Mouse (Mus musculus) spleen, adult 18-20 months (tissue): ENCODE results near the gene Smr2.
"Not testable (repeated sequence)": the region's sequence is repeated elsewhere in the genome, so short reads cannot be mapped to it uniquely, and the experiment has no call there.

Experiments used
- DNase-seq, 2 experiments: peaks; one replicate each; pipeline ENCODE4 v3.0.0; 2022; ENCODE audit warnings: mixed read lengths in 2 of 2

Gene Smr2

DNA sequence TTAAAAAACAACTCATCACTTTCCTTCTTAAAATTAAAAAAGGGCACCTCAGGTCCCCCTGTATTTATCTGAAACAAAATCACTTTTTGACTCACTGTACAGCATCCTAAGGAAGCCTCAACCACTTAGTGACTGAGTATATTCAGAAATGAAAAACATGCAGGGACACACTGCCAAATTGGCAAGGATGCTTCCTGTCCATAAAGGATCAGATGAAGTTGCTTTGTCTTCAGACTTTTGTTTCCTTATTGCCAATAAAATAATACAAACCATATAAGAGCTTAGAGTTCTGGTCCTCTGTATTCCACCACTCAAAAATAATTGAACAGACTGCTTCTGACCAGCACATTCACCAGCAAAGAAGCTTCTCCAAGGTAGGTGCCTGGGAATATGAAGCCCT, at the start of gene Smr2:
Gene Smr2, plus strand, starts transcription at position 301 of the 400 bp plus-strand sequence.
- not testable (repeated sequence) for DNase-seq

DNA sequence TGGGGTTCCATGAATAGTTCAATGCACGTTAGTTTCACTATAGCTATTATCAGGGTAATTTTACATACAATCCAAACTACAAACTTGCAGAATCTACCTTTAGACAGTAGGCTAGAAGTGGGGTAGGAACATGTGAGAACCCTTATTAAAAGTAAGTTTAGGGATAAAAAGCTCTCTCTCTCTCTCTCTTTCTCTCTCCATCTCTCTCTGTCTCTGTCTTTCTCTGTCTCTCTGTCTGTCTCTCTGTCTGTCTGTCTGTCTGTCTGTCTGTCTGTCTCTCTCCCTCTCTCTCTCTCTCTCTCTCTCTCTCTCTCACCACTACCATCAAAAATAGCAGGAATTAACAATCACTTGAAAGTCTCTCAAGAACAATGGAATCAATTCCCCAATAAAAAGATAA, 25.1 kb downstream of the Smr2 start, which contains the start of gene Gm11116:
Gene Gm11116, minus strand, starts transcription at position 101 of the 400 bp plus-strand sequence.
- no peak for DNase-seq

DNA sequence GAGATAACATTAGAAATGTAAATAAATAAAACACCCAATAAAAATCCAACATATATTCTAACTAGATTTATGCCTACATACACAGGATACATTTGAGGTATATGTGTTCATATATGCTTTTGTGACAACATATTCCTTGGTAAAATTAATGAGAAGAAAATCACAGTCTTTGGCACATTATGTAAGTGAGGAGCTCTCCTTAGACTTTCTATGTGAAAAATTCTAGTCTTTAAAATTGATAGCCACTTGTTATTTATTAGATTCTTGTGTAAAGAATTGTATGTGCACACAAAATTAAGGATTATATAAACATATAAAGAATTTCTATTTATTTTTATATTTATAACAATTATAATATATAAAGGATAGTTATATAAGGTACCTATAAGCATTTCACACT, 67.6 kb downstream of the Smr2 start, which contains the start of gene Gm11115:
Gene Gm11115, minus strand, starts transcription at position 101 of the 400 bp plus-strand sequence.
- no peak for DNase-seq
